Mouse (Mus musculus) megakaryocyte, embryonic 14.5 days (primary cell): ENCODE measurements around the gene Tcf12.

ENCODE experiments used
- FLI1 ChIP-seq: IDR thresholded peaks from 2 replicates; pipeline ENCODE4 v1.6.1; 2012; ENCODE audit warnings: low read length, inconsistent platforms, mixed read lengths
- GATA1 ChIP-seq: IDR thresholded peaks from 3 replicates; pipeline ENCODE4 v1.6.1; 2012; ENCODE audit warnings: mixed read lengths, low read length, inconsistent platforms, borderline replicate concordance

GRCm38 (mm10) chr9:71879972-71880371 lies 231.7 kb downstream of the Tcf12 start:
- no peak for TF ChIP-seq GATA1
- no peak for TF ChIP-seq FLI1
